22 mouse cellular contexts compared by ENCODE assay signal in the genomic region with DNA sequence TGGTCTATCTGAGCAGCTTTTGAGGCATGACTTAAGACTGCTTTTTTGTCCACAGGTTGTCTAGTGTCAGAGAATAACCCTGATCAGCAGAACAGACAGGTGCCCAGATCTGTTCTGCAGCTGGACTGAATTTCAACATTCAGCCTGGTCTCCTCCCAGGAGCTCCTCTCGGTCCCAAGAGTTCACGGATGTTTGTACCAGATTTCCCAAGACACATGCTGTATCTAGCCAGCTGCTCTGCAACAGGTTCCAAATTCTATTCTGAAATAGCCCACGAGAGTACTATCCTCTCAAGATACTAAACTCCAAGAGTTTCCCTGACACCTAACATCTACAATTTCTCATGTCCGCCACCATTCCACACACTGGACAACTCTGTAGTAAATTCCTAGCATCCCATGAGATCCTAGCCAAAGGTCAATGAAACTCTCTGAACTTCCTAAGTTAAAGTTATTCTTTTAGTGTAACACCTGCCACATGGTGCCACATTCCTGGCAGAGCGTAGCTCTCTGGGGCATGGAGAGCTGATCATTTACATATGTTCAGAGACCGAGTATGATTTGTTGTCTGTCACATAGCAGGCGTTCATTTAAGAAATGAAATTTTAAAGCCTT. TPM values are rescaled to one million over a fixed set of nuclear protein-coding genes. Genes with fewer than 3 reads are reported as not detected.
A peak's percentile ranks its signal among the peaks of the same experiment; 100 is the strongest.
DNase-seq lines count a peak whose midpoint lies in the region; ATAC-seq and TF ChIP-seq lines count a peak whose summit lies in the region.
"Had no signal": no experiment of that assay in that cellular context is flagged by ENCODE, and none has a peak within 500 bp of the region (broad histone marks: within the 10 kb centered on the region; RNA-seq: fewer than 3 reads in every experiment).

No protein-coding gene starts in this region.

- TF ChIP-seq POLR2A in kidney, adult 2 months (IDR thresholded peaks at IDR 0.05; ENCODE audit: low read depth, low read length): no peak

- no peaks in the 10 kb centered on the region for H3K9me3 ChIP-seq in embryonic facial prominence, embryonic 14.5 days (ENCODE audit: control insufficient read depth, low read length)
- no peaks in the 10 kb centered on the region for H3K9me3 ChIP-seq in embryonic facial prominence, embryonic 10.5 days
- no peaks in the 10 kb centered on the region for H3K9me3 ChIP-seq in lung, postnatal 0 days (ENCODE audit: low read length)
- H3K9me3 ChIP-seq: forebrain, embryonic 10.5 days; heart, embryonic 13.5 days; liver, embryonic 12.5 days had no signal

- 54% methylated on average over 7 of the region's 7 CpGs for WGBS in embryonic facial prominence, embryonic 14.5 days
- WGBS in embryonic facial prominence, embryonic 10.5 days: 82% methylated on average over 7 of the region's 7 CpGs
- WGBS in kidney, adult 2 months: 50% methylated on average over 7 of the region's 7 CpGs
- WGBS in lung, postnatal 0 days: 79% methylated on average over 7 of the region's 7 CpGs

- no peak overlapping the region for H3K4me2 ChIP-seq in embryonic facial prominence, embryonic 14.5 days (ENCODE audit: low read depth, low read length)
- no peak overlapping the region for H3K4me2 ChIP-seq in lung, postnatal 0 days (replicated peaks; ENCODE audit: low read depth, low read length)
- H3K4me2 ChIP-seq: heart, embryonic 13.5 days; liver, embryonic 12.5 days had no signal

- no peak for TF ChIP-seq CTCF in kidney, adult 2 months (conservative IDR thresholded peaks at IDR 0.05; ENCODE audit: insufficient read depth, insufficient read length, low read depth, low read length)
- TF ChIP-seq CTCF in lung, postnatal 0 days (IDR thresholded peaks at IDR 0.05): no peak

- no peak for TF ChIP-seq EP300 in lung, postnatal 0 days (IDR thresholded peaks at IDR 0.05)

- peaks cover 24% of the 10 kb centered on the region for H3K36me3 ChIP-seq in embryonic facial prominence, embryonic 14.5 days (ENCODE audit: control insufficient read depth, insufficient read depth, low read length)
- H3K36me3 ChIP-seq in embryonic facial prominence, embryonic 10.5 days (replicated peaks): peaks cover 86% of the 10 kb centered on the region
- H3K36me3 ChIP-seq in kidney, adult 2 months (ENCODE audit: control insufficient read depth, insufficient read depth, low read length): no peaks in the 10 kb centered on the region
- H3K36me3 ChIP-seq in lung, postnatal 0 days (ENCODE audit: insufficient read depth, low read length): no peaks in the 10 kb centered on the region

- no peak overlapping the region for H3K9ac ChIP-seq in embryonic facial prominence, embryonic 14.5 days (ENCODE audit: low read depth, low read length)
- no peak overlapping the region for H3K9ac ChIP-seq in lung, postnatal 0 days (replicated peaks; ENCODE audit: low read depth)
- H3K9ac ChIP-seq: heart, embryonic 13.5 days; liver, embryonic 12.5 days had no signal

- ATAC-seq in embryonic facial prominence, embryonic 14.5 days (ENCODE audit: low read depth): no peak
- ATAC-seq in lung, postnatal 0 days: peak; percentile 53
- ATAC-seq: activated CD4-positive, CD25-positive, alpha-beta regulatory T cell, adult 4 months; forebrain, embryonic 16.5 days; hindbrain, postnatal 0 days; liver, embryonic 12.5 days; midbrain, embryonic 16.5 days had no signal

- H3K4me3 ChIP-seq in embryonic facial prominence, embryonic 14.5 days (ENCODE audit: low read depth, low read length): no peak overlapping the region
- no peak overlapping the region for H3K4me3 ChIP-seq in embryonic facial prominence, embryonic 10.5 days
- no peak overlapping the region for H3K4me3 ChIP-seq in kidney, adult 2 months (ENCODE audit: insufficient read depth, low read depth, low read length)
- H3K4me3 ChIP-seq in lung, postnatal 0 days (ENCODE audit: low read depth, low read length): no peak overlapping the region
- H3K4me3 ChIP-seq: forebrain, embryonic 10.5 days; heart, adult 2 months; heart, embryonic 13.5 days; liver, embryonic 12.5 days had no signal

- H3K27ac ChIP-seq in embryonic facial prominence, embryonic 14.5 days (replicated peaks; ENCODE audit: low read depth, low read length): no peak overlapping the region
- H3K27ac ChIP-seq in embryonic facial prominence, embryonic 10.5 days (replicated peaks): no peak overlapping the region
- H3K27ac ChIP-seq in kidney, adult 2 months (ENCODE audit: insufficient read depth, low read depth, low read length): no peak overlapping the region
- no peak overlapping the region for H3K27ac ChIP-seq in lung, postnatal 0 days (ENCODE audit: low read length)
- H3K27ac ChIP-seq: forebrain, embryonic 10.5 days; heart, adult 2 months; heart, embryonic 13.5 days; hindbrain, postnatal 0 days; liver, embryonic 12.5 days had no signal

- H3K4me1 ChIP-seq in embryonic facial prominence, embryonic 14.5 days (ENCODE audit: control insufficient read depth, insufficient read depth, low read length): no peaks in the 10 kb centered on the region
- H3K4me1 ChIP-seq in embryonic facial prominence, embryonic 10.5 days: 0 out of 2 replicates have a peak, but pooled peaks cover 6% of the 10 kb centered on the region
- H3K4me1 ChIP-seq in kidney, adult 2 months (ENCODE audit: control insufficient read depth, insufficient read depth, low read length): peaks cover 8% of the 10 kb centered on the region; the same call in 1 of the 2 replicates
- H3K4me1 ChIP-seq in lung, postnatal 0 days (ENCODE audit: insufficient read depth, low read depth, low read length): no peaks in the 10 kb centered on the region
- H3K4me1 ChIP-seq: heart, embryonic 13.5 days; liver, embryonic 12.5 days had no signal

- peak; percentile 23 for DNase-seq in embryonic facial prominence, embryonic 14.5 days (ENCODE audit: low spot score)
- DNase-seq in embryonic facial prominence, embryonic 10.5 days (ENCODE audit: low spot score): no peak
- DNase-seq in kidney, adult 2 months: peak; percentile 38
- DNase-seq in kidney, postnatal 14 days: no peak
- DNase-seq in lung, postnatal 0 days (ENCODE audit: low spot score): peak; percentile 57
- no peak for DNase-seq in lung, postnatal 4 days
- peak; percentile 50 for DNase-seq in skeletal muscle tissue, adult 2 months (ENCODE audit: low read depth, low spot score)
- DNase-seq in cerebellum, postnatal 10 days: no peak
- DNase-seq: adrenal gland, postnatal 10 days; cerebellum, adult 2 months; heart, adult 2 months; heart, postnatal 14 days; left cerebral cortex, postnatal 4 days; lung, adult 18-20 months; thymus, adult 2 months had no signal

- H3K27me3 ChIP-seq in embryonic facial prominence, embryonic 14.5 days (replicated peaks; ENCODE audit: control insufficient read depth, insufficient read depth, low read length): no peaks in the 10 kb centered on the region
- no peaks in the 10 kb centered on the region for H3K27me3 ChIP-seq in embryonic facial prominence, embryonic 10.5 days (replicated peaks; ENCODE audit: low read depth, poor library complexity, severe bottlenecking)
- H3K27me3 ChIP-seq in kidney, adult 2 months (replicated peaks; ENCODE audit: control insufficient read depth, insufficient read depth, low read length): no peaks in the 10 kb centered on the region
- H3K27me3 ChIP-seq in lung, postnatal 0 days (replicated peaks; ENCODE audit: insufficient read depth, low read length): no peaks in the 10 kb centered on the region
- H3K27me3 ChIP-seq: heart, embryonic 13.5 days; liver, embryonic 12.5 days had no signal

RNA-seq across cellular contexts. Expression of gene Fam193b, which starts 7.5 kb away (rescaled TPM):
- 30.5 and 32.1 TPM in 2 replicates for polyA plus RNA-seq in embryonic facial prominence, embryonic 14.5 days (2014; fragmentation: Nextera tagmentation; extraction: Ambion mirVana)
- 62.7 and 67.3 TPM in 2 replicates for polyA plus RNA-seq in embryonic facial prominence, embryonic 10.5 days (2016; fragmentation: Nextera tagmentation; extraction: Ambion mirVana)
- 85.6 and 102 TPM in 2 replicates for polyA plus RNA-seq in kidney, adult 2 months (2012; rRNA removed)
- polyA plus RNA-seq in lung, postnatal 0 days (2015; fragmentation: Nextera tagmentation; extraction: Ambion mirVana): 23.1 and 27.4 TPM in 2 replicates

RNA-seq across cellular contexts. Expression of gene Tmed9, which starts 10.2 kb away (rescaled TPM):
- 66.2 and 85.4 TPM in 2 replicates for polyA plus RNA-seq in embryonic facial prominence, embryonic 14.5 days (2014; fragmentation: Nextera tagmentation; extraction: Ambion mirVana)
- 120 and 121 TPM in 2 replicates for polyA plus RNA-seq in embryonic facial prominence, embryonic 10.5 days (2016; fragmentation: Nextera tagmentation; extraction: Ambion mirVana)
- polyA plus RNA-seq in kidney, adult 2 months (2012; rRNA removed): 74.0 and 92.5 TPM in 2 replicates
- 112 and 113 TPM in 2 replicates for polyA plus RNA-seq in lung, postnatal 0 days (2015; fragmentation: Nextera tagmentation; extraction: Ambion mirVana)

RNA-seq across cellular contexts. Expression of gene Ddx41, which starts 26.9 kb away (rescaled TPM):
- polyA plus RNA-seq in embryonic facial prominence, embryonic 14.5 days (2014; fragmentation: Nextera tagmentation; extraction: Ambion mirVana): 56.6 and 69.5 TPM in 2 replicates
- 90.0 and 93.5 TPM in 2 replicates for polyA plus RNA-seq in embryonic facial prominence, embryonic 10.5 days (2016; fragmentation: Nextera tagmentation; extraction: Ambion mirVana)
- 68.5 and 71.2 TPM in 2 replicates for polyA plus RNA-seq in kidney, adult 2 months (2012; rRNA removed)
- polyA plus RNA-seq in lung, postnatal 0 days (2015; fragmentation: Nextera tagmentation; extraction: Ambion mirVana): 35.3 and 36.8 TPM in 2 replicates

RNA-seq across cellular contexts. Expression of gene Dok3, which starts 34.3 kb away (rescaled TPM):
- polyA plus RNA-seq in embryonic facial prominence, embryonic 14.5 days (2014; fragmentation: Nextera tagmentation; extraction: Ambion mirVana): 2.5 and 3.8 TPM in 2 replicates
- polyA plus RNA-seq in embryonic facial prominence, embryonic 10.5 days (2016; fragmentation: Nextera tagmentation; extraction: Ambion mirVana): 3.6 and 4.2 TPM in 2 replicates
- 4.7 and 7.7 TPM in 2 replicates for polyA plus RNA-seq in kidney, adult 2 months (2012; rRNA removed)
- 8.1 and 9.1 TPM in 2 replicates for polyA plus RNA-seq in lung, postnatal 0 days (2015; fragmentation: Nextera tagmentation; extraction: Ambion mirVana)

RNA-seq across cellular contexts. Expression of gene B4galt7, which starts 36.3 kb away (rescaled TPM):
- 9.3 and 10.3 TPM in 2 replicates for polyA plus RNA-seq in embryonic facial prominence, embryonic 14.5 days (2014; fragmentation: Nextera tagmentation; extraction: Ambion mirVana)
- polyA plus RNA-seq in embryonic facial prominence, embryonic 10.5 days (2016; fragmentation: Nextera tagmentation; extraction: Ambion mirVana): 30.1 and 32.0 TPM in 2 replicates
- 15.0 and 15.7 TPM in 2 replicates for polyA plus RNA-seq in kidney, adult 2 months (2012; rRNA removed)
- 20.6 and 22.1 TPM in 2 replicates for polyA plus RNA-seq in lung, postnatal 0 days (2015; fragmentation: Nextera tagmentation; extraction: Ambion mirVana)

Comparison
In these comparisons a context has a peak if more than half of its experiments do, and no peak if none do; other contexts are left out.
1. DNase-seq: peak in embryonic facial prominence, embryonic 14.5 days (single experiment), kidney, adult 2 months (single experiment), lung, postnatal 0 days (single experiment) and skeletal muscle tissue, adult 2 months (single experiment); none in embryonic facial prominence, embryonic 10.5 days (single experiment), kidney, postnatal 14 days (single experiment), lung, postnatal 4 days (0 of 2) and cerebellum, postnatal 10 days (0 of 2).